Mouse (Mus musculus): ENCODE measurements around the gene Rbms3. TPM values are rescaled to one million over a fixed set of nuclear protein-coding genes. Genes with fewer than 3 reads are reported as not detected.

Rbms3 gene
- polyA plus RNA-seq, 1 experiment from 2014 or later, result 15.2 TPM

DNA sequence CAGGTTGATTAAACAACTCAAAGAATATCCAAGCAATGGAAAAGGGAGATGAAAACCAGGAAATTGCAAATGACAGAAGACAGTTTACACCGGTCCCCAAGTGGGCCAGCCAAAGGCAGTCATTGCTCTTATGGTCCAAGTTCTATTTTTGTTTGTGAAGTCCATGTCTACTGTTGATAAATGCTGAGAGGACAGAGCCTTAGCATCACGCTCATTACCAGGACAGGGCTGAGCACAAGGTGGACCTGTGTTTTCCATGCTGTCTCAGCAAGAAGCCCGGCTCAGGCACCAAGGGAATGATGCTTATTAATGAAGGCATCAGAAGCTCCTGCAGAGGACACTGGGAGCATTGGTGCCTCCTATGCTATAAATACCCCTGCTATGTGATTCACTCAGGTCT lies 618.9 kb downstream of the Rbms3 start:
- DNase-seq (ENCODE audit: low spot score), result no peak

DNA sequence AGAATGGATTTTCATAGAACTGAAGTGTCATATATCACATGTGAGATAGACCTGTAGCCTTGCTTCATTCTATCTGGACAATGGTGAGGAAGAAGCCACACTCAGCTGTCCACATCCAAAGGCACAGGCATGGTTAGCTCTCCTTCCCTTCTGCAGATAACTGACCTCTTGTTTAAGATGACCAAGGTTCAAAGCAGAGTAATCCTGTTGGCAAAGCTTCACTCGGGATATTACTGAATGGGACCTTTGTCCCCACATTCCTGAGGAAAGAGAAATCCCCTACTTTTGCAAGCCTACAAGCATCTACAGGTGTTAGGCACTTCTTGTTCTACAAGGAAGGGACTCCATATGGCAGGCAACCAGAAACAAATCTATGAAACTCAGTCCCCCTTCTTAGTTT lies 621.5 kb downstream of the Rbms3 start:
- DNase-seq (ENCODE audit: low spot score), result no peak

DNA sequence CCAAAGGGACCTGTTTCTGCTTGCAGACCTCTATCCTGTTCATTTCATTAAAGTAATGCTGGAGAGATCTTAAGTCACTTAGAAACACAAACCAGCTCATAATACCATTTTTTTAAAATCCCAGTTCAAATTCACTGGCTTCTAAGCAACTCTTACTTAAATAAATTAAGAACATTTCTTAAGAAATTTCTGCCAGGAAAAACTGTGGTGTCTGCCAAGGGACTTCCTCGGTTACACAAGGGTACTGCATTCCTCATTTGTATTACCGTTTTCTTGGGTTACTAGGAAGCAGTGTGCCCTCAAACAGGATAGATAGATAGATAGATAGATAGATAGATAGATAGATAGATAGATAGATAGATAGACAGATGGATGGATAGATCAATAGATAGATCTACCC lies 627.6 kb downstream of the Rbms3 start:
- DNase-seq (ENCODE audit: low spot score), result no peak

DNA sequence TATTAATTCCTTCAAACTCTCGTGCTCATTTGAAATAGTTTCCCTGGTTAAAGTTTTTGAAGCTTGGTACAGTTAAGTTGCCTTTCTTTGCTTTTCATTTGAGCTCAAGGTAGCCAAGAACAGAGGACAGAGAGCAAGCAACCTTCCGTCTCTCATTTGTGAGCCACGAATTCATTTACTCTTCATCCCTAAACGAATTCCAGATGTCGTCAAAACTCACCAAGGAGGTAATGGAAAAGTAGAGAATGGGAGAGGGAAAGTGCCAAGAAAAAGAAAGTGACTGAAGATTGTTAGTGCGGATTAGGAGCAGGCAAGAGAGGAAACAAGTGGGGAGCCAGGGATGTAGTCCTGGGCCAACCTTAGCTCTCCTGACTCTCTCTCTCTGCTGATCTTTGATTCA lies 630.5 kb downstream of the Rbms3 start:
- no peak for DNase-seq (ENCODE audit: low spot score)

DNA sequence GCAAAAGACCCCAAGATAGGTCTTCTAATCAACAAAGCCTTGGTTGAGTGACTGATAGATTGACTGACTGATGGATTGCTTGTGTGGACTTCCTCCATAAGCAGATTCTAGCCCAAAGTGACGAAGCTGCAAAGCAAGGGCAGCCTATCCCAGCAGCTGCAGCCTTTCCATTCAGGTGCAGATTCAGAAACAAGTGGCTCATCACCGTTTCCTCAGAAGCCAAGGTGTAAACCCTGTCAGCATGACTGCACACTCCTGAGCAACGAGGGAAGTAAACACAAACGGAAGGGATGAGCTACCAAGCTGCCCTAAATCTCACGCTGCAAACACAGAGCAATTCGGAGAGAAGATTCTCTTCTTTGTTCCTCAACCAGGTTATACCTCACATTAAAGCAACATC lies 639.4 kb downstream of the Rbms3 start:
- no peak for DNase-seq (ENCODE audit: low spot score)

DNA sequence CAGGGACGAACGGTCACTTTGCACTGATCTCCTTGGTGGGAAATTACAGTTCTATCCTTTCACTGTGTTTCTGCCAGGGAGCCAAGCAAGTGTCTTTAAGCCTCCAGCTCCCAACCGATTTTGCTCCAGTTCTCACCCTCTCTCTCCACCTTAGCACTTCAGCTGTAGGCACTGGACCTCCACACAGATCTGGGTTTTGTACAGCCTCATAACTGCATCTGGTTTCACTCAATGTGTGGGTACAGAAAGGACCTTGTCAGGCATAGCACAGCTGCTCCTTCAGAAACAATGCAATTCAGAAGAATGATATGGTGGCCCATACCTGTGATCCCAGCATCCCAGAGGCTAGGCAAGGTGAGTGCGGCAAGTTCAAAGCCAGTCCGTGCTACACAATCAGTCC lies 648.9 kb downstream of the Rbms3 start:
- DNase-seq (ENCODE audit: low spot score), result no peak

DNA sequence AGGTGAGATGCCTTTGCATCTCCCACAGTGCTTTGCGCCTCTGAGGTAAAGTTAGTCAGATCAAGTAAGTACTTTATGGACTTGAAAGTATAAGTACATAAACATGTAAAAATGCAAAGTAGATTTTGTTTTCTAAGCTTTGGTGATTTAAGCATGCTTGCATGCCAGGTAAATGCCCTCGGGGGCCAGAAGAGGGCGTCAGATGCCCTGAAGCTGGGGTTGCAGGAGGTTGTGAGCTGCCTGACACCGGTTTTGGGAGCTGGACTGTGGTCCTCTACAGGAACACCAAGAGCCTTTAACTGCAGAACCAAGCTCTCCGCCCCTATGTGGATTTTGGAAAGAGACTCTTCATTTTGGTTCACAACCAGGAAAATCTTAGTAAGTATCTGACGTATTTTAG lies 652.3 kb downstream of the Rbms3 start:
- DNase-seq (ENCODE audit: low spot score), result no peak

DNA sequence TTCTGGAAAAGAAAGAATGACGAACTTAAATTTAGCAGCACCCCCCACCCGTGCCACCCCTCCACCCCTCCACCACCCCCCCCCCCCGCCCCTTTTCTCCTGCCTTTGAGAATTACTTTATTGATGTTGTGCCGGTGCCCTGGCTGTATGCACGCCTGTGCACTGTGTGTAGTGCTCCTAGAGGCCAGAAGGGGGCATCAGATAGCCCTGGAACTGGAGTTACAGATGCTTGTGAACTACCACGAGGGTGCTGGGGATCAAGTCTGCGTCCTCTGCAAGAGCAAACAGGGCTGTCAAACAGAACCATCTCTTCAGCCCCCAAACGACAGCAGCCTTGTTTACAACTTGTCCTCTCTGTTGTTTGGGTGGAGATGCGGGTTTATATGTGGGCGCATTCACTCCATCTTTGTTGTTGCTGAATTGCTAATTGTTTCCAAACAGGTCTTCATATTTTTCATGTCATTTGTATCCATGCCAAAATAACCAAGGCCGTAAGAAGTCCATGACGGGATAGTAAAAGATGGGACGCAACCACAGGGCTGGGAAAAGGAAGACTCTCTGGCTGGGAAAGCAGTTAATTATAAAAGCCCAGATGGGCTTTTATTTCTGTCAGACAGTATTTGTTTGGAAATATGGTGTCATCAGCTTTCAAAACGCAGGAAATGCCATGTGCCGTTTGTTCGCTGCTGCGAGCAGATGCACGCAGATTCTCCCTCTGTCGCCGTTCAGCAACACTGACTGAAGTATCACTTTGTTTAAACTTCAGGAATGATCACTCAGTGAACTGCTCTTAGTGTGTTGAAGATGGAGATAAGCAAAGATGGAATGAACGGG lies 652.9 kb downstream of the Rbms3 start:
- DNase-seq (ENCODE audit: low spot score), result no peak

DNA sequence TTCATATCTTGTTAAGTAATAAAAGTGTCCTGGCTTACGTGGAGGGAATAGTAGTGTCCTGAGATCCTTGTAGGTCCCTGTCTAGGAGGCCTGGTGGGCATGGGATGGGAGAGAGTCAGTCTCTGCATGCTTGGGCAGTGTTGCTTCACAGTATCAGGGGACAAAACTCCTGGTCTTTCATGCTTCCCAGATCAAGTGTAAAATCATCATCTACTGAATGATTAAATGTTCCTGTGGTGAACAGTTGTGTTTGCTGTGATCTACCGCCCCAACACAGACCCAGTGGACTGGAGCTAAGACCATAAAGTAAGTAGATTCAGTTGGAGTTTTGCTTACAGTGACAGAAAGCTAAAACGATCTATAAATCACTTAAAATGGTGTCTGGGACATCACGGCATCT lies 654.4 kb downstream of the Rbms3 start:
- no peak for DNase-seq (ENCODE audit: low spot score)

DNA sequence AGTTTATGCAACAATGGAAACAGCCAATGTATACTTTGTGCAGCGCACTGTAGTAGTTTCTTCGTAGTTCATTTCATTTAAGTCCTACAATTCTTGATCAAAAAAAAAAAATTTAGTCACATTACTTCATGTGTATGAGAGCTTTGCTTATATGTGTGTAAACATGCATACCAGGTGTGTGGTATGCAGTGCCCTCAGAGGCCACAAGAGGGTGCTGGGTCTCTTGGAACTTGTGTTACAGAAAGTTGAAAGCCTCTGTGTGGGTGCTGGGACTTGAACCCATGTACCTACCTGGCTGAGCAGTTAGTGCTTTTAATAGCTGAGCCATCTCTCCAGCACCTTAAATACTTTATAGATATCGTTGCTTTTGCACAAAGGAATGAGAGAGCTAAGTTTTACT lies 655.6 kb downstream of the Rbms3 start:
- no peak for DNase-seq (ENCODE audit: low spot score)

DNA sequence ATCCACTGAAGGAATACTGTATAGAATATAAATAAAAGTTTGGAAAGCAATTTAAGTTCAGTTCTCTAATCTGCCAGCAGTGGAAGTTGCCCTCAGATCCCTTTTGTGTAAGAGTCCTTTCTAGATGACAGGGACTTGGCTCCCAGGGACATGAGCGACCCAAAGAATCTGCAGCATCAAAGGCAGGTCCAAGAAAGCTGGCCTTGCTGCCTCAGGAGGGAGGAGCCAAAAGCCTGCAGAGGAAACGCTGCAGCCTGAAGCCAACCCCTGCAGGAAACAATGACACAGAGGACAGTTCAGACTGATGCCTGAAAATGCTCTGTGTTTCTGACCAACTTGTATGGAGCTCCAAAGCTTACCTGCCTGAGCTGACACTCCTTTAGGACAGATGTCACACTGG lies 656.1 kb downstream of the Rbms3 start:
- no peak for DNase-seq (ENCODE audit: low spot score)

DNA sequence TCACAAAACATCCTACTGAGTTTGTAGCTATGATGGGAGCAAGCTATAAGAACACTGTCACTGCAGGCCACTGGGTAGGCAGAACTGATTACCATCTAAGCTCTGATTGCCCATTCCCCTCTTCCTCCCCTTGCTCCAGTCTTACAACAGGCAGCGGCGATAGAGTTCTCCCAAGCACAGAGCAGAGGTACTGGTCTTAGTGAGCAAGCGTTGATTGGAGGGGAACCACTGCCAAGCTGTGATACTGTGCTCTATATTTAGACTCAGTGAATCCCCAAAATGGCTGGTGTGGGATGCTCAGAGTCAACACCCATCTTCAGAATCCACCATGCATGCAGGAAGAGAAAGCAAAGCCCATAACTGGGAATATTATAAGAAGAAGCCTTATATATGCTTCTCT lies 662.4 kb downstream of the Rbms3 start:
- DNase-seq (ENCODE audit: low spot score), result no peak

DNA sequence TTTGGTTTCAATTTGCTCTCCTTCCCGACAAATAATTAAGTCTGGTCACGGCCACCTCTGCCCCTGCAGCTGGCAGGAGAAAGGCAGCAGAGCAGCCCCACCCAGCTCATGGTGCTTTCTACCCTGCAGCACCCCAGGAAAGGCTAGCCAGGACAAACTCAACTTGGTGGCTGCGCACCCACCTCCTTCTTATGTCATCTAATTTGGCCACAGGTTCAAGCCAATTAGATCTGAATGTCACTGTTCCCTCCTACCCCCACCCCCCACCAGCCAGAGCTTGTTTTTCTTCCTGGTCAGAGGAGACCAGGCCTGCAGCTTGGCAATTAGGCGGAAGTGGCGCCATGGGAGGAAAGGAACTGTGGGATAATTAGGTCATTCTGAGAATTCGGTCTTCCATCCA lies 664.0 kb downstream of the Rbms3 start:
- DNase-seq (ENCODE audit: low spot score), result no peak

DNA sequence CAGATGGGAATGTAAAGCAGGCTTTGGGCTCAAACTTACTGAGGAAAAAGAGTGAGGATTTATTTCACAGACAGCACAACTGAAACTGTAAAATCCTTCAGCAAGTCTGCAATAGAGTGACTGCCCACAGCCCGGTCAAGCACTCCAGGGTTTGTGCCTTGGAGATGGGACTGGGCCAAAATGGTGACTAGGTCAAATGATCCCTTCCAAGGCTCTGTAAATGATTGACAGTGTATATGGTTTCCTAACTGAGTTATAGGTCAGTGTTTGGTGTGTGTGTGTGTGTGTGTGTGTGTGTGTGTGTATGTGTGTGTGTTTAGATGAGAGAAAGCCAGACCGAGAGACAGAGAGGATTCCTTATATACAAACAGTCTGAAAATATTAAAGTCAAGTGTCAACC lies 673.6 kb downstream of the Rbms3 start:
- DNase-seq (ENCODE audit: low spot score), result no peak

DNA sequence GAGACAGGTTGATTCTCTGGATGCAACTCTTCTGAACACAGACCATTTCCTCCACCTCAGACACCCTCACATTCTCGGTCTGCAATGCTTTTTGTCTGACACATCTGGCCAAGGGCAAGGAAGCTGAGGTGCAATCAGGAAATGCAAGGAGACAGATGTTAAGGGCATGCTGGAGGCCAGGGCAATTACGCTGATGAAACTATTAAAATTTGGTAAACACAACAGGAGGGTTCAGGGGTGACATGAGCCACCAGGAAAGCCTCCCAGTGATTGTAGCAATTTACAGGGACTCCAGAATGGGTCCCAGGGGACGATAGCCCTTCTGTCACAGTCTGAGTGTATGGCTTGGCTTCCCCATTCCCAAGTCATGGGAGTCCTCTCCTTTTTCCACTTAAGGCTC lies 681.5 kb downstream of the Rbms3 start:
- no peak for DNase-seq (ENCODE audit: low spot score)

DNA sequence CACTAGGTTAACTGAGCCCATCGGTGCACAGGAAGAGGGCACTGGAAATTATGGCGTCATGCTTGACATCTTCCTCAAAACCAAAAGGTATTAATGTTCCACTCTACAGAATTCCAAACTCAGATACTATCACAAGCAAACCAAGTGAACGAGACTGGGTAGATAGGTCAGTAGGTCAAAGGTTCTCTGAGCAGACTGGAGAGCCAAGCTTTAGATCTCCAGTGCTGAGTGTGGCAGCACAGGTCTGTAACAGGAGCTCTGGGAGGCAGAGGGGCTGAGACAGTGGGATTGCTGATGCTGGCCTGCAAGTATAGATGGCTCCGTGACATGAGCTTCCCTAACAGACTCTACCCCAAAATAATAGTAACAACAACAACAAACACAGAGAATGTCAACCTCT lies 682.3 kb downstream of the Rbms3 start:
- no peak for DNase-seq (ENCODE audit: low spot score)

DNA sequence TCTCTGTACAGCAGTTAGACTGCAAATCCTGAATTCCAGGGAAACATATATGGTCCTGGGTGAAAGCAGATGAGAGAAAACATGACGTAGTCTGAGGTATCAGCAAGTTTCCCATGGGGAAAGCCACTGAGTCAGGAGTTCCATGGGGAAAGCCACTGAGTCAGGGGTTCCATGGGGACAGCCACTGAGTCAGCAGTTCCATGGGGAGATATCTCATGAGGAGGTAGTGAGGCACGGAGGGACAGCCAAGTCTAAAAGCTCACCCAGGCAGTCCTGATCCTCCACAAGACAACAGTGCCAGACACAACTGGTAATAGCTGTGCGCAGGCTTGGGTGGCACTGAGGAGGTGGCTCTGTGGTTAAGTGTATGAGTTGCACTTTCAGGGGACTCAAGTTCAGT lies 682.9 kb downstream of the Rbms3 start:
- no peak for DNase-seq (ENCODE audit: low spot score)

DNA sequence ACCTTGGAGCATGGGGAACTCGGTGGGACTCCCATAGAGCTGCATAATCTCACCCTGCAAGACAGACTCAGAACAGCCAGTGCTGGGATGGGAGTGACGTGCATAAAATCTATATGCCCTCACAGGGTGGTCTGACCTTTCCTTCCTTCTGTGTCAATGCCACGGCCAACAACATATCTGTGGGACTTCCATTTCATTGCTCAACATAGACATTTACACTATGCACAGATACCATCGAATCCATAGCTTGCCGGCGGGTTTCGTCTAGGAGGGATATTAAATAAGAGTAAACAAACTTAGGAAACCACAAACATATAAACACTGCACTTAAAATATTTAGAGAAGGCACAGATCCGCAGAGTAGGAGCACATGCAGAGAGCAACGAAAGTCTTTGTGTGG lies 684.0 kb downstream of the Rbms3 start:
- no peak for DNase-seq (ENCODE audit: low spot score)

DNA sequence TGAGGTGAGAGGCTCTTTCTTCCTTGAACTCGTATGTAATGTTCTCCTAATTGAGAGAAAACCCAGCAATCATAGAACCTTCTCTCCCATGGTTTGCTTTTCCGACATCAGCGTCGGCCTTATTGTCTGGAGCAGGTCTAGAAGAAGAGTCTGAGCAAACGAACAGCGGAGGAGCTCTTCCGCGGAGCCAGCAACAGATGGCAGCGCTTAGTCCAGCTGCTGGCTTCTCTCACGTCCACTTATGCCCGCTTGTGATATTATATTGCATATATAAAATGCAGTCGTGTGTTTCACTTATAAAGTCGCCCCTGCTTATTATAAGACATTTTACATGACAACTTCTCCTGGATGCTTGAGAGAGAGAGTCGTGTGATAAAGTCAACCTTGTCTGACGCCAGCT lies 685.8 kb downstream of the Rbms3 start:
- no peak for DNase-seq (ENCODE audit: low spot score)

DNA sequence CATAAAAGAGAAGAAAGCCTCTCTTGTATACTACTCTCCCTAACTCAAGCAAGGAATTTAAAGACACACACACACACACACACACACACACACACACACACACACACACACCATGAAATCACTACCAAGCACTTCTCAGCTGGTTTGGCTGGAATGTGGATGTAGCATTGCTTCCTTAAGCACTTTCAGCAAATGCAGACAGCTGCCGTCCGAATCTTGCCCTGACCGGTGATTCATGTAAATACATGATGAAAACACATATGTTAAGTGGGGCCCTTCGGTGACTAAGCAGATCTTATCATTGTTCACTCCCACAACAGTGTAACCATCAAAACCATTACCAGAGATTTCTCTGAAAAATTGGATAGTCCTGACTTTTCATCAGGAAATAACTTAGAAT lies 688.6 kb downstream of the Rbms3 start:
- DNase-seq (ENCODE audit: low spot score), result no peak

DNA sequence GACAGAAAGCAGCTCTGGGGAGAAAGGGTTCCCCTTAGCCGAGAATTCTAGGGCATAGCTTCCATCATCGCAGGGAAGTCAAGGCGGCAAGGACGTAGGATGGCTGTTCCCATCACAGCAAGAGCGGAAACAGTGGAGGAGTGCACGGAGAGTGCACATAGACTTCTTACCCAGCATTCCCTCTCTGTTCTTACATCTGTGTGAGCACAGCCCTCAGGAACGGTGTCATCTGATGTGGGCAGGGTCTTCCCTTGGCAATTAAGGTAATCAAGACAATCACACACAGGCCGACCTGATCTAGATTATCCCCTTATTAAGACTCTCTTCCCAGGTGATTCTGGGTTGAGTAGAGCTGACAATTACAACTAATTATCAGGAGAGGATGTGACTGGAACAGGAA lies 689.0 kb downstream of the Rbms3 start:
- no peak for DNase-seq (ENCODE audit: low spot score)

DNA sequence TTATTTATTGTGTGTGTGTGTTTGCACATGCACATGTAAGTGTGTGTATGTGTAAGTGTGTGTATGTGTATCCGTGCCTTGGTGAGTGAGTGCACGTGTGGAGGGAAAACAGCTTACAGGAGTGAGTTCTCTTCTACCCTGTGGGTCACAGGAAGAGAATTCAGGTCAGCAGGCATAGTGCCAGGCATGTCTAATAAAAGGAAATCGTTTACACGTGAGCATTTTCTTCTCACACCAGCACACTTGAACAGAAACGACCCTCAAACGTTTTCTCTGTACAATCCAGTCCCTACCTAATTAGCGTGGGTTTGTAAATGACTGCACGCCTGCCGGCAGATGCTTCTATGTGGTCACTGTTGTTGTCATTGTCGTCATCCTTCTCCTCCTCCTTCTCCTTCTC lies 701.4 kb downstream of the Rbms3 start:
- no peak for DNase-seq (ENCODE audit: low spot score)

DNA sequence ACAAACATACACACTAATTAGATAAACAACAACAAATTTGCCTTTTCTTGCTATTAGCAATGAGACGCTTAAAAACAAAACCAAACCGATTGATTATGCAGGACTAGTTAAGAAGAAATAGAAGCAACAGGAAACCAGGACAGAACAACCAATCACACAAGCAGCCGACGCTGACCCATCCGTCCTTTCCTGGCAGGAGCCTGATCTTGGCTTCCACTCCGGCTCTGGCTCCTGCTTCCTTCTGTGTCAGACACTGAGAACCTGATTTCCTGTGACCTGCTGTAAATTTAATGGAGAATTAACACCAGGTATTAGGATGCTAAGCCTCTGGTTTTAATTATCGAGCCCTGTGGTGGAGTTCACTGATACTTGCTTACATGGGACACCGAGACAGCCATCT lies 706.6 kb downstream of the Rbms3 start:
- no peak for DNase-seq (ENCODE audit: low spot score)

DNA sequence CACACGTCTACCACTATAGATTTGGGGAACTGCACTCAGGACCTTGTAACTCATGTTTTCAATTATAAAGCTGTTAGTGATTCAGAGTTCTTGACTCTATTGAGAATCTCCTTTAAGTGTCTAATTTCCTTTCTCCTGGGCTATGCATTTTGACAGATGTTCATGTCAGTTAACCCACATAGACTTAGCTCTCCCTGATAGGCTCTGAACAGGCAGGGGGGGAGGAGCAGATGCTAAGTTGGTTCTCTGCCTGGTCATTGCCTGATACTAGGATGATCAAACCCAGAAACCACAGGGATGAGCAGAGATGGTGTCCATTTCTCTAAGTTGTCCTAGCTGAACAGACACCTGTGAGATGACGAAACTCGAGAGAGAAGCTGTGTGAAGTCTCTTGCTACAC lies 707.2 kb downstream of the Rbms3 start:
- DNase-seq (ENCODE audit: low spot score), result no peak
